Mouse (Mus musculus): ENCODE data around the gene Maml3.
A peak's percentile ranks its signal among the peaks of the same experiment; 100 is the strongest.

Maml3 gene

GRCm38 (mm10) chr3:51861631-51862030 lies 243.2 kb downstream of the Maml3 start:
- DNase-seq, result no peak

GRCm38 (mm10) chr3:51860458-51860857 lies 244.4 kb downstream of the Maml3 start:
- DNase-seq, result no peak

GRCm38 (mm10) chr3:51859208-51859607 lies 245.7 kb downstream of the Maml3 start:
- DNase-seq, result no peak

- DNase-seq, result no peak
Measured at GRCm38 (mm10) chr3:51854152-51854551, 250.7 kb downstream of the Maml3 start.

- no peak for DNase-seq
Measured at GRCm38 (mm10) chr3:51853610-51854009, 251.3 kb downstream of the Maml3 start.

- DNase-seq, result no peak
Measured at GRCm38 (mm10) chr3:51852692-51853091, 252.2 kb downstream of the Maml3 start.

- DNase-seq, result no peak
Measured at GRCm38 (mm10) chr3:51851596-51851995, 253.3 kb downstream of the Maml3 start.

- DNase-seq, result no peak
Measured at GRCm38 (mm10) chr3:51849462-51849861, 255.4 kb downstream of the Maml3 start.

- DNase-seq, result no peak
Measured at GRCm38 (mm10) chr3:51847262-51847661, 257.6 kb downstream of the Maml3 start.

GRCm38 (mm10) chr3:51844255-51844654 lies 260.6 kb downstream of the Maml3 start:
- no peak for DNase-seq

- DNase-seq, result no peak
Measured at GRCm38 (mm10) chr3:51842140-51842539, 262.7 kb downstream of the Maml3 start.

GRCm38 (mm10) chr3:51841598-51841997 lies 263.3 kb downstream of the Maml3 start:
- no peak for DNase-seq

- DNase-seq, result no peak
Measured at GRCm38 (mm10) chr3:51841177-51841576, 263.7 kb downstream of the Maml3 start.

GRCm38 (mm10) chr3:51840095-51840805 lies 264.6 kb downstream of the Maml3 start:
- no peak for DNase-seq

GRCm38 (mm10) chr3:51839353-51839715 lies 265.5 kb downstream of the Maml3 start:
- DNase-seq, result no peak

- no peak for DNase-seq
Measured at GRCm38 (mm10) chr3:51838696-51839352, 266.1 kb downstream of the Maml3 start.

GRCm38 (mm10) chr3:51832985-51833384 lies 271.9 kb downstream of the Maml3 start:
- no peak for DNase-seq

GRCm38 (mm10) chr3:51830821-51831429 lies 274.0 kb downstream of the Maml3 start:
- DNase-seq, result no peak

GRCm38 (mm10) chr3:51825530-51825929 lies 279.3 kb downstream of the Maml3 start:
- DNase-seq, result no peak

GRCm38 (mm10) chr3:51824506-51824905 lies 280.4 kb downstream of the Maml3 start:
- DNase-seq, result peak; percentile 75 to 83

GRCm38 (mm10) chr3:51821551-51821950 lies 283.3 kb downstream of the Maml3 start:
- no peak for DNase-seq

- DNase-seq, result no peak
Measured at GRCm38 (mm10) chr3:51819109-51819508, 285.8 kb downstream of the Maml3 start.

- DNase-seq, result no peak
Measured at GRCm38 (mm10) chr3:51817919-51818318, 287.0 kb downstream of the Maml3 start.

GRCm38 (mm10) chr3:51817329-51817728 lies 287.5 kb downstream of the Maml3 start:
- DNase-seq, result no peak

Data from cerebellum, adult 18-20 months (tissue).